Mouse (Mus musculus) midbrain, embryonic 16.5 days (tissue): ENCODE measurements around the gene Cdc27. TPM values are rescaled to one million over a fixed set of nuclear protein-coding genes. Genes with fewer than 3 reads are reported as not detected.

ENCODE experiments used
- ATAC-seq: fragments of 200-750 bp; cut with Nextera tagmentation; 2 replicates; pipeline ENCODE4 v1.8.0; 2017; ENCODE audit warnings: moderate TSS enrichment
- H3K27ac ChIP-seq: fragments of 300-500 bp; sonication (generic); 2 replicates; pipeline ENCODE4 v1.5.1; 2014; ENCODE audit warnings: mild to moderate bottlenecking, low read length, mixed read lengths
- H3K27me3 ChIP-seq: fragments of 300-500 bp; sonication (generic); 2 replicates; pipeline ENCODE4 v1.6.1; 2014; ENCODE audit warnings: low read depth, low read length, mixed read lengths; ENCODE audit not compliant: control insufficient read depth, insufficient read depth
- H3K36me3 ChIP-seq: fragments of 300-500 bp; sonication (generic); 2 replicates; pipeline ENCODE4 v1.6.1; 2014; ENCODE audit warnings: mild to moderate bottlenecking, low read length, moderate library complexity, mixed read lengths; ENCODE audit not compliant: control insufficient read depth, insufficient read depth
- H3K4me1 ChIP-seq: fragments of 300-500 bp; sonication (generic); 2 replicates; pipeline ENCODE4 v1.6.1; 2014; ENCODE audit warnings: mild to moderate bottlenecking, low read length, mixed read lengths; ENCODE audit not compliant: control insufficient read depth, insufficient read depth
- H3K4me2 ChIP-seq: fragments of 300-500 bp; sonication (generic); 2 replicates; pipeline ENCODE4 v1.6.1; 2014; ENCODE audit warnings: mild to moderate bottlenecking, low read length, mixed read lengths
- H3K4me3 ChIP-seq: fragments of 300-500 bp; sonication (generic); 2 replicates; pipeline ENCODE4 v1.5.1; 2014; ENCODE audit warnings: low read depth, mild to moderate bottlenecking, low read length, moderate library complexity, mixed read lengths
- H3K9ac ChIP-seq: fragments of 300-500 bp; sonication (generic); 2 replicates; pipeline ENCODE4 v1.6.1; 2014; ENCODE audit warnings: low read depth, low read length, mixed read lengths
- H3K9me3 ChIP-seq: fragments of 300-500 bp; sonication (generic); replicated peaks from 2 replicates; pipeline ENCODE4 v1.6.1; 2014; ENCODE audit warnings: mild to moderate bottlenecking, low read length, mixed read lengths; ENCODE audit not compliant: control insufficient read depth, poor library complexity, severe bottlenecking
- WGBS: fragments of 180-500 bp; shearing (Covaris S2); extraction: QIAGEN DNeasy Blood & Tissue Kit; methylation state at CpG from one replicate; pipeline ENCODE4 v1.1.7; 2014; 5-methylcytosine and 5-hydroxymethylcytosine counted together
- polyA plus RNA-seq: library from polyadenylated mRNA; unstranded; fragments of >200 nt; fragmentation: Nextera tagmentation; extraction: Ambion mirVana; gene quantifications from 2 replicates; pipeline ENCODE4 v1.2.1, GENCODE M21; 2015

Gene Cdc27
- polyA plus RNA-seq: 32.3 and 37.2 TPM in 2 replicates

- ATAC-seq: peak; percentile 95
- WGBS: 0% methylated on average over 35 of the region's 35 CpGs
- no peaks in the 10 kb centered on the region for H3K36me3 ChIP-seq
Measured at GRCm38 (mm10) chr11:104550406-104550974, at the start of gene Cdc27, which contains the start of gene Myl4. Gene Cdc27 (minus strand): TSS chr11:104550620. Gene Myl4 (plus strand): TSS chr11:104550663.

GRCm38 (mm10) chr11:104599265-104599945, 49.0 kb upstream of the Cdc27 start:
- H3K9ac ChIP-seq: no peak overlapping the region
- WGBS: 88% methylated on average over 13 of the region's 13 CpGs
- ATAC-seq: no peak
- no peaks in the 10 kb centered on the region for H3K36me3 ChIP-seq
- no peak overlapping the region for H3K27ac ChIP-seq
- no peaks in the 10 kb centered on the region for H3K4me1 ChIP-seq
- no peaks in the 10 kb centered on the region for H3K9me3 ChIP-seq
- H3K27me3 ChIP-seq: no peaks in the 10 kb centered on the region
- no peak overlapping the region for H3K4me2 ChIP-seq
- no peak overlapping the region for H3K4me3 ChIP-seq

More at GRCm38 (mm10) chr11:104550406-104550974, at the start of gene Cdc27, which contains the start of gene Myl4:
- peak within 1 kb of the TSS; percentile 100 for H3K9ac ChIP-seq
- H3K4me1 ChIP-seq: peaks cover 14% of the 10 kb centered on the region
- H3K4me3 ChIP-seq: peak within 1 kb of the TSS; percentile 97
- H3K27ac ChIP-seq: peak within 1 kb of the TSS; percentile 90
- peak within 1 kb of the TSS; percentile 70 for H3K4me2 ChIP-seq
- H3K27me3 ChIP-seq: peaks cover 3% of the 10 kb centered on the region; the same call in 1 of the 2 replicates
- no peaks in the 10 kb centered on the region for H3K9me3 ChIP-seq

GRCm38 (mm10) chr11:104596365-104596764, 45.9 kb upstream of the Cdc27 start:
- H3K27me3 ChIP-seq: no peaks in the 10 kb centered on the region
- no peak for ATAC-seq
- 87% methylated on average over 10 of the region's 10 CpGs for WGBS

GRCm38 (mm10) chr11:104592066-104592835, 41.8 kb upstream of the Cdc27 start:
- no peaks in the 10 kb centered on the region for H3K36me3 ChIP-seq
- no peak overlapping the region for H3K27ac ChIP-seq
- no peaks in the 10 kb centered on the region; the same call in 1 of the 2 replicates for H3K9me3 ChIP-seq
- H3K4me1 ChIP-seq: no peaks in the 10 kb centered on the region
- H3K9ac ChIP-seq: no peak overlapping the region
- ATAC-seq: no peak
- 76% methylated on average over 13 of the region's 13 CpGs for WGBS
- H3K4me3 ChIP-seq: no peak overlapping the region
- no peak overlapping the region for H3K4me2 ChIP-seq
- no peaks in the 10 kb centered on the region for H3K27me3 ChIP-seq

More at GRCm38 (mm10) chr11:104596365-104596764, 45.9 kb upstream of the Cdc27 start:
- Histone ChIP-seq H3K36me3 (no peaks in the 10 kb centered on the region), H3K4me3 (no peak overlapping the region), H3K27ac (no peak overlapping the region), H3K4me1 (no peaks in the 10 kb centered on the region), H3K9ac (no peak overlapping the region), H3K4me2 (no peak overlapping the region), H3K9me3 (no peaks in the 10 kb centered on the region)

- Histone ChIP-seq H3K4me3 (no peak overlapping the region), H3K9me3 (no peaks in the 10 kb centered on the region; the same call in 1 of the 2 replicates), H3K27ac (no peak overlapping the region), H3K9ac (no peak overlapping the region), H3K36me3 (no peaks in the 10 kb centered on the region), H3K4me1 (no peaks in the 10 kb centered on the region), H3K27me3 (no peaks in the 10 kb centered on the region), H3K4me2 (no peak overlapping the region)
- 4% methylated on average over 8 of the region's 8 CpGs for WGBS
- no peak for ATAC-seq
Measured at GRCm38 (mm10) chr11:104590148-104590547, 39.7 kb upstream of the Cdc27 start.

- Histone ChIP-seq H3K27ac (no peak overlapping the region), H3K9me3 (no peaks in the 10 kb centered on the region; the same call in 1 of the 2 replicates), H3K9ac (no peak overlapping the region), H3K36me3 (no peaks in the 10 kb centered on the region), H3K27me3 (no peaks in the 10 kb centered on the region), H3K4me2 (no peak overlapping the region), H3K4me1 (no peaks in the 10 kb centered on the region), H3K4me3 (no peak overlapping the region)
- ATAC-seq: no peak
- WGBS: 70% methylated on average over 1 of the region's 1 CpGs
Measured at GRCm38 (mm10) chr11:104589570-104589969, 39.1 kb upstream of the Cdc27 start.

GRCm38 (mm10) chr11:104588513-104588912, 38.1 kb upstream of the Cdc27 start:
- H3K4me1 ChIP-seq: no peaks in the 10 kb centered on the region
- H3K36me3 ChIP-seq: no peaks in the 10 kb centered on the region
- H3K9me3 ChIP-seq: no peaks in the 10 kb centered on the region; the same call in 1 of the 2 replicates
- no peak overlapping the region for H3K4me3 ChIP-seq
- H3K4me2 ChIP-seq: no peak overlapping the region
- no peak for ATAC-seq
- H3K27ac ChIP-seq: no peak overlapping the region
- H3K27me3 ChIP-seq: no peaks in the 10 kb centered on the region
- WGBS: 91% methylated on average over 2 of the region's 2 CpGs
- no peak overlapping the region for H3K9ac ChIP-seq

- Histone ChIP-seq H3K9ac (no peak overlapping the region), H3K9me3 (no peaks in the 10 kb centered on the region; the same call in 1 of the 2 replicates), H3K36me3 (no peaks in the 10 kb centered on the region), H3K4me2 (no peak overlapping the region), H3K27me3 (no peaks in the 10 kb centered on the region), H3K27ac (no peak overlapping the region), H3K4me3 (no peak overlapping the region), H3K4me1 (no peaks in the 10 kb centered on the region)
- WGBS: 91% methylated on average over 9 of the region's 9 CpGs
- ATAC-seq: no peak
Measured at GRCm38 (mm10) chr11:104587904-104588303, 37.5 kb upstream of the Cdc27 start.
